Mouse (Mus musculus) embryonic fibroblast, embryonic 13.5 days (primary cell): Measurements from ENCODE around the gene Tmie. TPM values are rescaled to one million over a fixed set of nuclear protein-coding genes. Genes with fewer than 3 reads are reported as not detected.
A peak's percentile ranks its signal among the peaks of the same experiment; 100 is the strongest.

Experiments used
- H3K27ac ChIP-seq: 2 replicates; pipeline ENCODE4 v1.5.1; 2012; ENCODE audit warnings: low read length, control low read depth, inconsistent platforms; ENCODE audit not compliant: insufficient read depth
- H3K4me1 ChIP-seq: 2 replicates; pipeline ENCODE4 v1.6.1; 2011; ENCODE audit warnings: low read length; ENCODE audit not compliant: control insufficient read depth, insufficient read depth
- H3K4me3 ChIP-seq: 2 replicates; pipeline ENCODE4 v1.5.1; 2011; ENCODE audit warnings: mild to moderate bottlenecking, control low read depth, low read length; ENCODE audit not compliant: insufficient read depth
- CTCF ChIP-seq: IDR thresholded peaks from 2 replicates; pipeline ENCODE4 v1.5.1; 2011; ENCODE audit warnings: mild to moderate bottlenecking, control low read depth, low read length, moderate library complexity, borderline replicate concordance; ENCODE audit not compliant: insufficient read depth
- POLR2A ChIP-seq: IDR thresholded peaks from 2 replicates; pipeline ENCODE4 v1.6.1; 2011; ENCODE audit warnings: low read depth, mild to moderate bottlenecking, control low read depth, low read length, moderate library complexity
- polyA plus RNA-seq: library from polyadenylated mRNA; stranded (reverse); fragments of >200 nt; gene quantifications from 2 replicates; pipeline ENCODE4 v1.2.4, GENCODE M21; 2011; ENCODE audit warnings: low read depth; ENCODE audit not compliant: missing spikeins, insufficient read length

Tmie gene
- polyA plus RNA-seq, 1 experiment: 0.56 TPM

GRCm38 (mm10) chr9:110890026-110890783 lies 10.3 kb upstream of the Tmie start:
- TF ChIP-seq CTCF: 0 out of 2 replicates have a peak, but pooled peaks have one; percentile 5
- no peak for TF ChIP-seq POLR2A
- H3K27ac ChIP-seq: no peak overlapping the region

GRCm38 (mm10) chr9:110888935-110889334 lies 9.0 kb upstream of the Tmie start:
- TF ChIP-seq CTCF (no peak), POLR2A (no peak)
- H3K4me1 ChIP-seq: no peaks in the 10 kb centered on the region
- H3K27ac ChIP-seq: no peak overlapping the region
- no peak overlapping the region for H3K4me3 ChIP-seq

More at GRCm38 (mm10) chr9:110890026-110890783, 10.3 kb upstream of the Tmie start:
- no peak overlapping the region for H3K4me3 ChIP-seq
- H3K4me1 ChIP-seq: no peaks in the 10 kb centered on the region

- no peak overlapping the region for H3K27ac ChIP-seq
- no peak overlapping the region for H3K4me3 ChIP-seq
- no peak for TF ChIP-seq POLR2A
- TF ChIP-seq CTCF: no peak
- no peaks in the 10 kb centered on the region for H3K4me1 ChIP-seq
These were observed 7.7 kb upstream of the Tmie start for GRCm38 (mm10) chr9:110887388-110888303.

- Histone ChIP-seq H3K4me3 (no peak overlapping the region), H3K4me1 (peaks cover 12% of the 10 kb centered on the region; the same call in 1 of the 2 replicates), H3K27ac (no peak overlapping the region)
- no peak for TF ChIP-seq POLR2A
- TF ChIP-seq CTCF: no peak
These were observed 2.0 kb upstream of the Tmie start for GRCm38 (mm10) chr9:110881953-110882352.

GRCm38 (mm10) chr9:110880772-110881171 lies 859 bp upstream of the Tmie start:
- Histone ChIP-seq H3K4me3 (peak overlapping the region; percentile 58), H3K4me1 (peaks cover 12% of the 10 kb centered on the region; the same call in 1 of the 2 replicates), H3K27ac (no peak overlapping the region)
- TF ChIP-seq POLR2A: no peak

GRCm38 (mm10) chr9:110879191-110879920 lies 557 bp downstream of the Tmie start, which contains the start of gene Als2cl:
Gene Als2cl (plus strand): TSS chr9:110879870.
- Histone ChIP-seq H3K27ac (no peak within 1 kb of the TSS), H3K4me1 (peaks cover 12% of the 10 kb centered on the region; the same call in 1 of the 2 replicates), H3K4me3 (peak within 1 kb of the TSS; percentile 58)
- TF ChIP-seq CTCF (no peak), POLR2A (no peak)

GRCm38 (mm10) chr9:110877888-110878287 lies 2.0 kb downstream of the Tmie start:
- H3K4me3 ChIP-seq: no peak overlapping the region
- peaks cover 12% of the 10 kb centered on the region; the same call in 1 of the 2 replicates for H3K4me1 ChIP-seq
- no peak for TF ChIP-seq CTCF
- no peak for TF ChIP-seq POLR2A
- H3K27ac ChIP-seq: no peak overlapping the region

- no peak for TF ChIP-seq POLR2A
- TF ChIP-seq CTCF: no peak
- H3K27ac ChIP-seq: no peak overlapping the region
These were observed 2.6 kb downstream of the Tmie start for GRCm38 (mm10) chr9:110877353-110877752.

GRCm38 (mm10) chr9:110875288-110875695 lies 4.6 kb downstream of the Tmie start:
- TF ChIP-seq POLR2A: no peak
- no peak for TF ChIP-seq CTCF
- Histone ChIP-seq H3K27ac (no peak overlapping the region), H3K4me3 (no peak overlapping the region), H3K4me1 (peaks cover 5% of the 10 kb centered on the region; the same call in 1 of the 2 replicates)

More at GRCm38 (mm10) chr9:110877353-110877752, 2.6 kb downstream of the Tmie start:
- Histone ChIP-seq H3K4me3 (no peak overlapping the region), H3K4me1 (peaks cover 12% of the 10 kb centered on the region; the same call in 1 of the 2 replicates)
